Mouse (Mus musculus): Measurements from ENCODE around the gene Cyb5r4.

DNA sequence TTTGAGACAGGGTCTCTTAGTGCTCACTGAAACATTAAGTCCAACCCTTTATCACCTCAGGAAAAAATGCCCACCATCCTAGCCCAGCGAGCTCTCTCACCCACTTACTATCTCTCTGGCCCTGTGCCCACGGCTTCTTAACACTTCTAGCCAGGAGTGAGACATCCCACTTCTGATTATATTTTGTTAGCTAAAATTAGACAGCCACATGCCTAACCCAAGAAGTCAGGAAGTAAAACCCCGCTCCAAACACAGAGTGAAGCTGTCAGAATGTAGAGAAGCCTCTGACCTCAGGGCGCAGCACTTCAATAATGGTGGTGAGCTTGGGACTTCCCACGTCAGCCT is 16.4 kb upstream of the Cyb5r4 start:
- TF ChIP-seq CTCF (IDR thresholded peaks at IDR 0.05; ENCODE audit: low read depth) (no peak), EP300 (IDR thresholded peaks at IDR 0.05; ENCODE audit: low read depth) (no peak)

Measured in liver, postnatal 0 days (tissue).